Mouse (Mus musculus): ENCODE data around the gene Fcnb.

GRCm38 (mm10) chr2:28098547-28099505 is 14.1 kb upstream of the Fcnb start:
- TF ChIP-seq CTCF (IDR thresholded peaks at IDR 0.05; ENCODE audit: low read depth, low read length) = no peak
- TF ChIP-seq GATA2 (IDR thresholded peaks at IDR 0.05; ENCODE audit: borderline replicate concordance, low read depth, low read length) = no peak
- no peak for TF ChIP-seq GATA1 (IDR thresholded peaks at IDR 0.05; ENCODE audit: borderline replicate concordance, low read length)
- no peak for TF ChIP-seq TAL1 (conservative IDR thresholded peaks at IDR 0.05; ENCODE audit: low read depth, low read length)
- no peak for TF ChIP-seq POLR2AphosphoS5 (IDR thresholded peaks at IDR 0.05; ENCODE audit: insufficient replicate concordance, low read depth, low read length)

Data from G1E (cell line).